Mouse (Mus musculus) retina, embryonic 14.5 days (tissue): ENCODE results near the gene Alx1.

Source experiments
- DNase-seq: peaks from one replicate; pipeline ENCODE4 v3.0.0-alpha.2; 2015; ENCODE audit warnings: low spot score

The Alx1 gene

GRCm38 (mm10) chr10:103029730-103030490, at the start of gene Alx1:
Gene Alx1, minus strand, starts transcription at chr10:103030215.
- DNase-seq = peak; percentile 41

DNA sequence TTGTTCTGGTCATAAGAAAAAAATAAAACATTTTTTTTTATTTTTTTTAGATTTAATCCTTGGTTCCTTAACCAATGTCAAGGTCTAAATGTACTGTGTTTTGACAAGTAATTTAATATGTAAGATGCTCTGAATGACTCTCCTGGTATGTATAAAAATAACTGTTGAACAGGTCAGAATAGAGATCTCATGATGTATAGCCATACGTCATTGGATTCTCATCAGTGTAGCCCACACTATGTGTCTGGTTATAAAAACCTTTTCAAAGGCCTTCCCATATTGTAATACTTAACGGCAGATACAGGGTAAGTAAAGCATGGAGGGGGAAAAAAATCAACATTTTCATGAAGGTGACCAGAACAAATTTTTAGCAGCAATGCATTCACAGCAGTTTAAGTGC, 19.6 kb upstream of the Alx1 start:
- DNase-seq = no peak

GRCm38 (mm10) chr10:103046623-103047022, 16.6 kb upstream of the Alx1 start:
- no peak for DNase-seq

DNA sequence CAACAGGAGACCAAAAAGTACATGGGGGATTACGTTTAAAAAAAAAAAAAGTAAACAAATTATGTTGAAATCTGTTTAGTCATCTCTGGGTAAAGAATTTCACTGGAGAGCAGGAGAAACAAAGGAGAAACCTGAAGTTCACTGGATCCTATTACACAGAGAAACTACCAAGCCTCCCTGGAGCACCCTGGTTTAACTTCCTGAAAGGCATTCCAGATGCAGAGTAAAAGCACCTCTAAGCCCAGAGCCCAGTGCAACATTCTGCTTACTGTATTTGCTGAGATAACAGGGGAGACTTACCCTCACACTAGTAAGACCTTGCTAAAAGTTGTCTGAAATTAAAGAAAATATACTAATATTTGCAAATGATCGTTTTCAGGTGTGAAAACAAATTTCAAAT, 15.0 kb upstream of the Alx1 start:
- no peak for DNase-seq

GRCm38 (mm10) chr10:103035002-103035640, 5.1 kb upstream of the Alx1 start:
- no peak for DNase-seq

DNA sequence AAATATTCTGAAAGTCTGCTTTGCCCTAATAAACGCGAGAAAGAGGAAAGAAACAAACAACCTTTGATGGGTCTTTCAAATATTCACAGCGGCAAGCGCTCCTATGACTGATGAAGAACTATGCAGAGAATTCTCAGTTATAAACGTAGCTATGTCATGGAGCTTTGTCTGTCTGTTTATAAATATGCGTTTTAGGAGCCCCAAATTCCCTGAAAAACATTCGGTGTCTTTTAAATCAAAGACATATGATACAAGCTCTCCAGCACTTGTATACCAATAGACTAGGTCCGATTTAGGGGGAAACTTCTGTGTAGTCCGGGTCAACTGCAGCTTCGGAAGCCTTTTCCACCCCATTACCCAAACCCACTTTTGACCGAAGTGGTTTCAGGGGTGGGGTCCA, 916 bp upstream of the Alx1 start:
- DNase-seq = peak; percentile 35

DNA sequence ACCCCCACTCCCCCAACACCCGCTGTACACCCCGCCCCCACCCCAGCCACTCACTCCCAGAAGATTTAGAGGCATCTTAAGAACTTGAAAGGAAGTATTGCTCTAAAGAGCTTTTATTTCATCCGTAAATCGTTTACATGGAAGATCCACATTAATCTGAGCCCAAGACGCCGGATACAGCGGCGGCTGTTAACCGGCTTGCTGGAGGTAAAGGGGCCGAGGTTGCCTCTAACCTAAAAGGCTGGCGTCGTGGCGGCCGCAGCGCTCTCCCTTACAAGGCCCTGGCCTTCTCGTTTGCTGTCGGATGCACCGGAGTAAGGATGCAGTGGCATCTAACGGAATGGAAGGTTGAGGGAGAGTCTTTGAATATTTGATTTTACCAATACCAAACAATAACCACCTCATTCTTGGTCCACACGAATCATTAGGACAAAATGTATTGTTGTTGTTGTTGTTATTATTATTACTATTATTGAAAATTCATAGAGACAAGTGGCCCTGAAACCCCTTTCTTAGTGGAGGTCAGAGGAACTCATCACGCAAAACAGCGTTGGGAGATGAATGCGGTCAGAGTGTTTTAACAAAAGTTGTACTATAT, 784 bp downstream of the Alx1 start:
- peak; percentile 23 for DNase-seq

GRCm38 (mm10) chr10:103028253-103029131, 1.5 kb downstream of the Alx1 start:
- DNase-seq = peak; percentile 62

- peak; percentile 55 for DNase-seq
These were observed 2.1 kb downstream of the Alx1 start for GRCm38 (mm10) chr10:103027931-103028252.

DNA sequence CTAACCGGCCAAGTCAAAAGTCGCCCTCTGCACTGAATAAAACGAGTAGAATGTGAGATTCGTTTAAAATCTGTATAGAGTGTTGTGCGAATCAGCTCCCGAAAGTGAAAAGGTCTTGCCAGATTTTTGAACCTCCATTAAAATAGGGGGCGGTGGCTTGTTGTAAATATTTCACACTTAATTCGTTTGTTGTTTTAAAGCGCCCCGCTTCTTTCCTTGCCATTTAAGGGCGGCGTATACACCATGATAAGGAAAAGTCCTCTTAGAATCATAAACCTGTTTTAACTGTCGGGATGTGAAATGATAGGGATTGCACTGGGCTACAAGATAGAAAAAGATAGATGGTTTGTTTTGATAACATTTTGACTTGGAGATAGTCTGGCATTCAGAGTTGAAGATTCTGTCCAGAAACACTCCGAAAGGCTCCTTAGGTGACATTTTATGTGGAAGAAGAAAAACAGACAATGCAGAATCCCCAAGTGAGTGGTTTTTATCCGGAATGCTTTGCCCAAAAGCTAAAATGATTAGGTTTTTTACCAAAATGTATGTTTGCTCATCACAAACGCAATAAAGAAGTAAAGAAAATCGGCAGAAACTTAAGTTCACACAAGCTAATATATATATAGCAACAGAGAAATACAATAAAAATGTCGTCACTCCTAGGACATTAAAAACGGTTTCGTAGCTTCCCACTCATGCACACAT, 2.6 kb downstream of the Alx1 start:
- DNase-seq = peak; percentile 64

- peak; percentile 62 for DNase-seq
These were observed 3.3 kb downstream of the Alx1 start for GRCm38 (mm10) chr10:103026636-103027225.

- DNase-seq = no peak
These were observed 27.5 kb downstream of the Alx1 start for GRCm38 (mm10) chr10:103002556-103002955.

DNA sequence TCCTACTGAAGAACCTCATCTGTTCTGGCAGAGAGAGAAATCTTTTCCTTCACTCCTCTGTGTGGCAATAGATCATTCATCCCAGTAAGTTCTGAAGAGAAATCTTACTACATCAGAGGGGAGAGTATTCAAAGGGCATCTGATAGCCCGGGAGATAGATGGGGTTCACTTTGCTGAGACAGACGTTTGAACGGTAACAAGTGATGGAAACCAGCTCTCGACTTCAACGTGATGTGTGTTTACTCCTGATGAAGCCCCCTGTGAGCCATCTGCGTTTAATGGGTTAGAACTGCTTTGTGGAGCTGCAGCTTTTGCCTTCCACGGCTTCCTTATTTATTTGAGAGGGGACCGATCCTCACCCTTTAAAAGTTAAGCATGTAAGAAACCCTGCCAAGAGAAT, 29.1 kb downstream of the Alx1 start:
- no peak for DNase-seq

GRCm38 (mm10) chr10:102999584-102999983, 30.4 kb downstream of the Alx1 start:
- no peak for DNase-seq

DNA sequence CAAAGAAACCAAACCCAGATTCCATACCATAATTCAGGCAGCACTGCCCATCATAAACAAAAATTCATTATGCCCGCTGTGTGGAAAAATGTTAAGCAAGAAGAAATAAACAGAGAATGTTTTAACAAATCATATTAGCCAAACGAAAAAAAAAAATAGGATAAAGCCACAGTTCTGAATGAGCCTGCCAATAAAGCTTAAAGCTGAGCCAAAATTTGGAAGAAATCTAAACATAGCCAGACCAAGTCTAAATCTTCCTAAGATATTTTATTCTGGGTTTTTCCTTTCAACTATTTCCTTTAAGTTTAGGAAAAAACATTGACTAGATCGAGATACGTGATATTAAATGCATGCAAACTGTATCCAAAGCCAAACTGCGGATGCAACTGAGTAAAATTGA, 54.9 kb downstream of the Alx1 start:
- no peak for DNase-seq

DNA sequence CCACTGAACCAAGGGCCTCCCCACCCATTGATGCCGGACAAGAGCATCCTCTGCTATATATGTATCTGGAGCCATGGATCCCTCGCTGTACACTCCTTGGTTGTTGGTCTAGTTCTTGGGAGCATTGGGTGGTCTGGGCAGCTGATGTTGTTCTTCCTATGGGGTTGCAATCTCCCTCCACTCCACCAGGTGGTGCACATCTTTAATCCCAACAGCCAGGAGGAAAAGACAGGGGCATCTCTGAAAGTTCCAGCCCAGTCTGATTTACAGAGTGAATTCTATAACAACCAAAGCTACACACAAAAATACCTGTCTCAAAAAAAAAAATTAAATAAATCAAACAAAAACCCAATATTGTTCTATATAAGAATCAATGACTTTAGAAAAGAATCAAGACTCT, 70.4 kb downstream of the Alx1 start:
- DNase-seq = no peak
